Mouse (Mus musculus) bone marrow macrophage, adult 2 months (primary cell): ENCODE measurements around the gene Cyct.

Source experiments
- CTCF ChIP-seq: IDR thresholded peaks from 2 replicates; pipeline ENCODE4 v1.5.1; 2012; ENCODE audit warnings: low read depth, mild to moderate bottlenecking, low read length, moderate library complexity
- POLR2A ChIP-seq: IDR thresholded peaks from 2 replicates; pipeline ENCODE4 v1.6.1; 2012; ENCODE audit warnings: mild to moderate bottlenecking, low read depth, low read length, borderline replicate concordance

GRCm38 (mm10) chr2:76409986-76410385 lies 49.7 kb upstream of the Cyct start:
- TF ChIP-seq CTCF = no peak
- TF ChIP-seq POLR2A = no peak
